Mouse (Mus musculus) CD4-positive, CD25-positive, alpha-beta regulatory T cell, adult 4 months (primary cell): Measurements from ENCODE around the gene Gm29094. TPM values are rescaled to one million over a fixed set of nuclear protein-coding genes. Genes with fewer than 3 reads are reported as not detected.

ENCODE experiments used
- ATAC-seq: one replicate; pipeline ENCODE4 v1.8.0; 2017
- polyA plus RNA-seq, 2 experiments: library from polyadenylated mRNA; unstranded; fragments of 100-300 nt; shearing (Covaris generic); gene quantifications; one replicate each; pipeline ENCODE4 v1.2.1; 2017

The Gm29094 gene
- polyA plus RNA-seq, 2 experiments from 2014 or later, result 5.8 to 38.9 TPM

- ATAC-seq, result no peak
These were observed 54.2 kb downstream of the Gm29094 start for GRCm38 (mm10) chr9:89253400-89253799.

DNA sequence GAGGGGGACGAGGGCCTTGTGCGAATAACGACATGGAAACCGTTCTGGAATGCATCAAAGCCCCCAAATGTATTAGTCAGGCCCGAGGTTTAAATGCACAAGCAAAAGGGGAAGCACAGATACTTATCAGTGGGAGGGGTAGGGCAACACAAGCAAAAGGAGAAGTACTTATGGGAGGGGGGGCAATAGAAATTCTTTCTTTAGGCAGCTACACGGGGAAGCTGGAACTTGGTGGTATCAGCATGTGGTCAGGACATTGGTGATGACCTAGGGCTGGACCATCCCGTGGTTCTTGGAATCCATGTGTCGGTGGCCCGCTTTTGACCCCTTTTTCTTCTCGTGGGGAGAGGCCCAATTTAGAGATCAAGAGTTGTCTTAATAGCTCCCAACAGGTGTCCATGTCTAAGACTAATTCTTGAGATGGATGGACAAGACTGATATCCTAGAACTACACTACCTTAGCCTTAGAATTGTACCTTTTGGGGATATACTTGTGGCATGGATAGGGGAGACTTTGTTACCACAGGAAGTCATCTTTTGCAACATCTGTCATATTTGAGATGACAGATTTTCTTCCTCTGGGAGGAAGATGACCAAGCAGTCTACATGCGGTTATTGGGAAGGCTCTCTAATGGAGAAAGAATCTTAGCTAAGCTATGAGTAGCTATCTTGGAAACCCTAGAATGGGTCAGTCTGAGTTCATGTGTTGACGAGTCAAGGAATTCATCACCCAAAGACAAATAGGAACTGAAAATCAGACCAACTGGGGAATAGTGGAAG lies 57.6 kb downstream of the Gm29094 start:
- no peak for ATAC-seq

- no peak for ATAC-seq
These were observed 64.8 kb downstream of the Gm29094 start for GRCm38 (mm10) chr9:89263968-89264367.

GRCm38 (mm10) chr9:89264571-89264970 lies 65.4 kb downstream of the Gm29094 start:
- no peak for ATAC-seq

Other genes starting within 250 kb of the Gm29094 start
- gene Bcl2a1a, start 242.5 kb upstream of the Gm29094 start, polyA plus RNA-seq, result not detected
- gene Trim43b, start 106.5 kb upstream of the Gm29094 start, polyA plus RNA-seq, result not detected
- gene Bcl2a1b, start 170 bp upstream of the Gm29094 start, polyA plus RNA-seq, result 100 to 1,000 TPM; 217 to 227 TPM
- 100 to 1,000 TPM in 1 of 2 experiments, 10 to 100 TPM in 1; 97.1 to 120 TPM for gene Mthfs, start 11.3 kb downstream of the Gm29094 start, polyA plus RNA-seq